Mouse (Mus musculus) Patski (cell line): ENCODE results near the gene Mcemp1. TPM values are rescaled to one million over a fixed set of nuclear protein-coding genes. Genes with fewer than 3 reads are reported as not detected.
A peak's percentile ranks its signal among the peaks of the same experiment; 100 is the strongest.

Source experiments
- ATAC-seq: fragments of 100-300 bp; one replicate; pipeline ENCODE4 v1.8.0; 2021
- CTCF ChIA-PET: fragments of 350-600 bp; sonication (Branson Sonifier 250); formaldehyde crosslinking; loops from one replicate; lab custom pipeline; 2022; ENCODE audit warnings: inconsistent platforms; lab: Charles Lee
- POLR2A ChIA-PET: fragments of 350-600 bp; sonication (Branson Sonifier 250); formaldehyde crosslinking; loops from one replicate; lab custom pipeline; 2022; ENCODE audit warnings: antibody characterized with exemption, inconsistent platforms; lab: Charles Lee
- DNase-seq: peaks from one replicate; pipeline ENCODE4 v3.0.0-alpha.2; 2011; ENCODE audit warnings: low read depth, low spot score
- H3K27me3 ChIP-seq: fragments of 371-371 bp; one replicate; pipeline ENCODE4 v1.5.1; 2021
- CTCF ChIP-seq: fragments of 100-300 bp; IDR thresholded peaks from one replicate; pipeline ENCODE4 v1.5.1; 2021
- in situ Hi-C: fragments of 300-500 bp; cut with MboI; formaldehyde crosslinking; loops from 3 replicates; pipeline ENCODE4 v1.11.1; 2018; ENCODE audit warnings: low pct_unique_long_range_greater_than_20kb, mixed read lengths
- polyA plus RNA-seq: library from polyadenylated mRNA; unstranded; gene quantifications from one replicate; pipeline ENCODE4 v1.2.3, GENCODE M21; 2021

The Mcemp1 gene
- polyA plus RNA-seq, 1 experiment from 2014 or later = not detected

- POLR2A ChIA-PET = no interaction called here
- in situ Hi-C loops = no loop called here
- CTCF ChIA-PET = interaction anchor here (1.1 to 2.9 kb wide), 4 partner anchors 10 to 25 kb away, joined by 3 to 10 read pairs (median 8); partner anchors contain the start of gene Fcor
- ATAC-seq (peak; percentile 15), DNase-seq (no peak)
- H3K27me3 ChIP-seq = no peaks in the 10 kb centered on the region
- TF ChIP-seq CTCF = no peak
Measured at GRCm38 (mm10) chr8:3646824-3647531, 18.6 kb upstream of the Mcemp1 start.

- POLR2A ChIA-PET = no interaction called here
- CTCF ChIA-PET = interaction anchor here (1.1 to 2.9 kb wide), 5 partner anchors 9 to 24 kb away, joined by 3 to 10 read pairs (median 6); partner anchors contain the start of gene Fcor
- TF ChIP-seq CTCF = no peak
- DNase-seq (no peak), ATAC-seq (peak; percentile 50)
- H3K27me3 ChIP-seq = no peaks in the 10 kb centered on the region
- in situ Hi-C loops = no loop called here
Measured at GRCm38 (mm10) chr8:3647561-3647960, 18.0 kb upstream of the Mcemp1 start.

- H3K27me3 ChIP-seq = no peaks in the 10 kb centered on the region
- ChIA-PET POLR2A (interaction anchor here (0.7 kb wide), 1 partner anchor 8 kb away, joined by 7 read pairs; no protein-coding TSS in a partner anchor), CTCF (interaction anchor here (1.6 to 2.9 kb wide), 4 partner anchors 9 to 24 kb away, joined by 4 to 10 read pairs (median 8); partner anchors contain the start of gene Fcor)
- no peak for TF ChIP-seq CTCF
- no peak for ATAC-seq
- no peak for DNase-seq
- in situ Hi-C loops = no loop called here
Measured at GRCm38 (mm10) chr8:3648268-3648667, 17.3 kb upstream of the Mcemp1 start.

- TF ChIP-seq CTCF = no peak
- in situ Hi-C loops = no loop called here
- DNase-seq (no peak), ATAC-seq (no peak)
- no peaks in the 10 kb centered on the region for H3K27me3 ChIP-seq
- CTCF ChIA-PET = interaction anchor here (1.6 to 2.9 kb wide), 3 partner anchors 8 to 23 kb away, joined by 4 to 10 read pairs (median 10); partner anchors contain the start of gene Fcor
- POLR2A ChIA-PET = interaction anchor here (0.7 kb wide), 1 partner anchor 8 kb away, joined by 7 read pairs; no protein-coding TSS in a partner anchor
Measured at GRCm38 (mm10) chr8:3648990-3649389, 16.6 kb upstream of the Mcemp1 start.

GRCm38 (mm10) chr8:3652845-3653244 lies 12.7 kb upstream of the Mcemp1 start:
- no peak for DNase-seq
- ChIA-PET CTCF (interaction anchor here (1.5 kb wide), 1 partner anchor 22 kb away, joined by 3 read pairs; no protein-coding TSS in a partner anchor), POLR2A (no interaction called here)
- H3K27me3 ChIP-seq = no peaks in the 10 kb centered on the region
- no peak for TF ChIP-seq CTCF
- ATAC-seq = no peak
- in situ Hi-C loops = no loop called here

- no peak for DNase-seq
- CTCF ChIA-PET = interaction anchor here (1.3 to 3.2 kb wide), 4 partner anchors 9 to 96 kb away, joined by 3 to 18 read pairs (median 8); partner anchors contain the start of genes Fcor and Mcemp1
Measured at GRCm38 (mm10) chr8:3654726-3655508, 10.6 kb upstream of the Mcemp1 start.

GRCm38 (mm10) chr8:3655526-3655925 lies 10.0 kb upstream of the Mcemp1 start, which contains the start of gene Retn:
TSS of gene Retn (plus strand) at chr8:3655770.
- CTCF ChIA-PET = interaction anchor here (1.3 to 3.2 kb wide), 6 partner anchors 7 to 96 kb away, joined by 3 to 18 read pairs (median 8); partner anchors contain the start of genes Fcor and Mcemp1
- no peak for ATAC-seq
- in situ Hi-C loops = no loop called here

More at GRCm38 (mm10) chr8:3654726-3655508, 10.6 kb upstream of the Mcemp1 start:
- H3K27me3 ChIP-seq = no peaks in the 10 kb centered on the region
- ATAC-seq = no peak
- TF ChIP-seq CTCF = no peak
- in situ Hi-C loops = no loop called here
- POLR2A ChIA-PET = interaction anchor here (0.6 kb wide), 1 partner anchor 10 kb away, joined by 3 read pairs; no protein-coding TSS in a partner anchor

GRCm38 (mm10) chr8:3656725-3657381 lies 8.7 kb upstream of the Mcemp1 start:
- DNase-seq (peak; percentile 77), ATAC-seq (peak; percentile 70)
- ChIA-PET CTCF (interaction anchor here (1.5 to 3.2 kb wide), 6 partner anchors 8 to 98 kb away, joined by 3 to 18 read pairs (median 8); partner anchors contain the start of genes Fcor and Mcemp1), POLR2A (interaction anchor here (1.0 to 1.1 kb wide), 2 partner anchors 8 to 26 kb away, joined by 3 to 7 read pairs; partner anchors contain the start of gene Stxbp2)
- H3K27me3 ChIP-seq = no peaks in the 10 kb centered on the region
- in situ Hi-C loops = no loop called here
- no peak for TF ChIP-seq CTCF

More at GRCm38 (mm10) chr8:3655526-3655925, 10.0 kb upstream of the Mcemp1 start, which contains the start of gene Retn:
- no peak for TF ChIP-seq CTCF
- POLR2A ChIA-PET = no interaction called here
- no peaks in the 10 kb centered on the region for H3K27me3 ChIP-seq
- DNase-seq = no peak

GRCm38 (mm10) chr8:3660889-3661288 lies 4.7 kb upstream of the Mcemp1 start:
- in situ Hi-C loops = no loop called here
- no peaks in the 10 kb centered on the region for H3K27me3 ChIP-seq
- TF ChIP-seq CTCF = no peak
- ChIA-PET POLR2A (no interaction called here), CTCF (interaction anchor here (2.4 kb wide), 1 partner anchor 15 kb away, joined by 6 read pairs; the partner anchor contains the start of gene Trappc5)
- ATAC-seq (no peak), DNase-seq (no peak)
